Mouse (Mus musculus): ENCODE measurements around the gene Gm28230.

The Gm28230 gene

GRCm38 (mm10) chr2:74727640-74728302 lies 1.2 kb downstream of the Gm28230 start:
- DNase-seq: no peak

- no peak for DNase-seq
Measured at GRCm38 (mm10) chr2:74728303-74728680, 1.8 kb downstream of the Gm28230 start.

GRCm38 (mm10) chr2:74730331-74730730 lies 3.8 kb downstream of the Gm28230 start:
- DNase-seq: no peak

- no peak for DNase-seq
Measured at GRCm38 (mm10) chr2:74731055-74731454, 4.5 kb downstream of the Gm28230 start.

GRCm38 (mm10) chr2:74731799-74732512 lies 5.4 kb downstream of the Gm28230 start:
- DNase-seq: no peak

- DNase-seq: no peak
Measured at GRCm38 (mm10) chr2:74732513-74733316, 6.2 kb downstream of the Gm28230 start.

GRCm38 (mm10) chr2:74733317-74733661 lies 6.8 kb downstream of the Gm28230 start:
- no peak for DNase-seq

- no peak for DNase-seq
Measured at GRCm38 (mm10) chr2:74733765-74734164, 7.2 kb downstream of the Gm28230 start.

- DNase-seq: no peak
Measured at GRCm38 (mm10) chr2:74734451-74734850, 7.9 kb downstream of the Gm28230 start.

GRCm38 (mm10) chr2:74734996-74735811 lies 8.7 kb downstream of the Gm28230 start:
- DNase-seq: no peak

- DNase-seq: no peak
Measured at GRCm38 (mm10) chr2:74735851-74736687, 9.5 kb downstream of the Gm28230 start.

- DNase-seq: no peak
Measured at GRCm38 (mm10) chr2:74736688-74737577, 10.4 kb downstream of the Gm28230 start.

GRCm38 (mm10) chr2:74737578-74738070 lies 11.1 kb downstream of the Gm28230 start:
- DNase-seq: no peak

GRCm38 (mm10) chr2:74738623-74739475 lies 12.3 kb downstream of the Gm28230 start:
- DNase-seq: no peak

- DNase-seq: no peak
Measured at GRCm38 (mm10) chr2:74739476-74739800, 12.9 kb downstream of the Gm28230 start.

GRCm38 (mm10) chr2:74739869-74740268 lies 13.3 kb downstream of the Gm28230 start:
- DNase-seq: no peak

GRCm38 (mm10) chr2:74740311-74741091 lies 14.0 kb downstream of the Gm28230 start:
- no peak for DNase-seq

- DNase-seq: no peak
Measured at GRCm38 (mm10) chr2:74741252-74741978, 14.9 kb downstream of the Gm28230 start.

- DNase-seq: no peak
Measured at GRCm38 (mm10) chr2:74741979-74742277, 15.4 kb downstream of the Gm28230 start.
